Mouse (Mus musculus): Measurements from ENCODE around the gene Cryaa.
A peak's percentile ranks its signal among the peaks of the same experiment; 100 is the strongest.

Gene Cryaa

DNA sequence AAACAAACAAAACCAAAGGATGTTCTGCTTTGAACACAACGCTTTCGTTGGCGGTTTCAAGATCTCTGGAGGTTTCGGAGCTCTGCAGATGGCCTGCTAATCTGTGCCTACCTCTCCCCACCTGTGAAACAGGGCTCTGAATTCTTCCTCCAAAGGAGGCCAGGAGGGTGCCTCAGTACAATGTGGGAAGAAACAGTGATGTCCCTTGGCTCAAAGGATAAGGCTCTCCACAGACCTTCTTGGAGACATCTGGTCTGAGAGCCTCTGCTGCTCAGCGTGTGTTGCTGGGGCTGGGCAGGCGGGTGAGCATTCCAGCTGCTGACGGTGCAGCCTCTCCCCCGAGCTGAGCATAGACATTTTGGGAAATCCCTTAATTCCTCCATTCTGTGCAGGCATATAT, at the start of gene Cryaa:
Cryaa (plus strand) TSS at position 301 of the 400 bp plus-strand sequence.
- no peak for DNase-seq

DNA sequence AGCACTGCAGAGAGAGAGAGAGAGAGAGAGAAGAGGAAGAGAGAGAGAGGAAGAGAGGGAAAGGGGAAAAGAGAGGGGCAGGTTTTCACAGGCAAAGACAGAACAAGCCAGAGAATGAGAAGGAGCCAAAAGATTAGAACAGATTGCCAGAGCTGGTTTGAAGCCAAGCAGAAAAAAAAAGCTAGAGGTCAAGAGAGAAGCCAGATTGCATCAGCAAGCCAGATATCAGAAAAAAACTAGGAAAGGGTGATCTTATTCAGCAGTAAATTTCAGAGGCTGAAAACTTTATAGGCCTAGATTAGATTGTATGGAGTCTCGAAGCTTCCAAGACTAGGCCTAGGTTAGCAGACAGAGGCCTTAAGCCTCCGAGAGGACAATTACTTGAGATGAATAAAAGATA, 49.6 kb upstream of the Cryaa start:
- no peak for DNase-seq

DNA sequence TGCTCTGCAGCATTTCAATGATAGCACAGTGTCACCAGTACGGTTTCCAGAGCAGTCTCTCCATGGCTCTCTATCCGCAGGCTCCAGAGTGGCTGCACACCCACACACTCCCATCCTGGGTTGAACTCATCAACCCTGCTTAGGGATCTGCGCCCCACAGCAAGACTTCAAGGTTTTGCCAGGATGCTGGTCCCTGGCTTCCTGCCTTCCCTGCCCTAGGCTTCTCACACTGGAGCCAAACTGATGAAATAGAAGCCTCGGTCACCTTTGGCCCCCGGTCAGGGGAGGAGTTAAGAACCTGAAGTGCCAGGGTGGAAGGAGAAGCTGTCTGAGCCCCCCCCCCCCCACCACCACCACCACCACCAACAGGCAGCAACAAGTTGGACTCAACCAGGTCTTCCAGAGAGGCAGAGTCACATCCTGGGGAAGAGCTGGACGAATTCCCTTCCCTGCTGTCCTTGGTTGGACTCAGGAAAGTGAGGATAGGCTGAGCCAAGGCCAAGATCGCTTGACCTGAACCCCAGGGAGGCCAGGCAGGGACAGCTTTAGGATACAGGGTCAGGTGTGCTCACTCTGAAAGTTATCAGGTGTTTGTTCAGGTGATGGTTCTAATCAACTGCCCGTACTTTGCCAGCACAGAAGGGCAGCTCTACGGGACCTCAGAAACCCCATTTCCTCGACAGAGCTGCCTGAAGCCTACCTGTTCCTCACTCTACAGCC, 46.4 kb upstream of the Cryaa start:
- DNase-seq: no peak

DNA sequence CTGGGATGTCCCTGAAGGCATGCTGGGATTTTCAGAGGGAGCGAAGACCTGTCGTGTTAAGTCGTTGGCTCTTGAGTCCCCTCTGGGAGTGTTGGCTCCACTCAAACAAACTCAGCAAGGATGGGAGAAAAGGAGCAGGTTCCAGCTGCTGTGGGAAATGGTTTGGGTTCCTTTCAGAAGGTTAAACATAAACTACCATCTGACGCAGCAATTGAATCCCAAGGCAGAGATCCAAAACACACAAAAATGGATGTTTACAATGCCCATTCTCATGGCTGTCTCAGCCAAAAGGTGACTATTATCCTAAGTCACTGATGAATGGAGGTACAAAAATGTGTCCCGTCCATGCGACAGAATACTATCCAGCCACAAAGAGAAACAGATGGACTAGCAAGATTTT, 44.6 kb upstream of the Cryaa start:
- DNase-seq: peak; percentile 39

DNA sequence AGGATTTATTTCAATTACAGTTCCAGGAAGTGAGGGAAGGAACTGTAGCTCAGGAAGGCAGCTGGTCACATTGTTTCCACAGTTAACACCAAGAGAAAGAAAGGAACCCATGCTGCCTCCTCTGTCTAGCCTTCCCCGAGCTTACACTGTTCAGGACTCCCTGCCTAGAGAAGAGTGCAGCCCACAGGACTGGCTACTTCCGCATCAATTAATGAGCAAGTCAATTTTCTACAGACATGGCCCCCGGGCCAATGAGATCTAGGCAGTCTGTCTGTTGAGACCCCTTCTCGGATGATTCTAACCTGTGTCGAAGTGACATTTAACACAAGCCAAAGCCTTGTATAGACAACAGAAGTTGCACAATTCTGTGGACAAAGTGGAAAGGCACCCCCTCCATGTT, 42.7 kb upstream of the Cryaa start:
- DNase-seq: no peak

DNA sequence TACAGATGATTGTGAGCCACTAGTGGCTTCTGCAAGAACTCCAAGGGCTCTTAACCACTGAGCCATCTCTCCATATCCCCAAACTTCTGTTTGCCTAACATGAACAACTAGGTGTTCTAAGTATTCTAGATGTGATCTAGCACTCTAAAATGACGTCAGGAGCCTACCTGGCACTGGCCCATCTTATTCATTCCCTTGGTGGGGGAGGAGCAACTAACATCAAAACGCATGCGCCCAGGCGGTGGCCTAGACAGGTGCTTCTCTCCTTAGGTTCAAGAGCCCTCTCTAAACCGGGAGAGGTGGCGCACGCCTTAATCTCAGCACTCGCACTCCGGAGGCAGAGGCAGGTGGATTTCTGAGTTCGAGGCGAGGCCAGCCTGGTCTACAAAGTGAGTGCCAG, 41.8 kb upstream of the Cryaa start:
- DNase-seq: no peak

DNA sequence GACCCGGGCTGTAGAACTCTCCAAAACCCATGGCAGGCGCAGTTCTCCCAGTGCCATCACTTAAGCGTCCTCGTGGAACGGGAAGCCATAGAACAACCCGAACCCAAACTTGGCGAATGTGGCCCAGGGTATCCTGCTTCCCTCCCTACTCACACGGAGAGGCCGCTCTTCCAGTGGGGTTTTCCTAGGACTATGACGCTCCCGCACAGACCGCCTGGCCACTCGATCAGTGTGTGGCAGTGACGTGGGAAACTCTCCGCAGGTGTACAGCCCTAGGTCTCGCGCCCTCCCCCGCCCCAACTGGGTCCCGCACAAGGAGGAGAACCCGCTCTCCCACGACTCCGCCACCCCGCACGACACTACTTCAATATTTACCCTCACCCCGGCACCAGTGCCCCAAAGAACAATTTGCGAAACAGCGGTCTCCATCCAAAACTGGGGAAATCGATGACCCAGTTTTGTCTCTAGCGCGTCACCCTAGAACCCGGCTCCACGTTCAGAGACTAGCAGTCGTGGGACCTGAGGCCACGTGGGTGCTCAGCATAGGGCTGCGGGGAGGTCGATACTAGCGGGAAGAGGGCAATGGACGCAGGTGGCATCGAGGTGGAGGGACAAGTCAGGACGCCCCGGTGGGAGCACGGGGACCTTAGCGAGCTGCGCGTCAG, 41.2 kb upstream of the Cryaa start:
- no peak for DNase-seq

DNA sequence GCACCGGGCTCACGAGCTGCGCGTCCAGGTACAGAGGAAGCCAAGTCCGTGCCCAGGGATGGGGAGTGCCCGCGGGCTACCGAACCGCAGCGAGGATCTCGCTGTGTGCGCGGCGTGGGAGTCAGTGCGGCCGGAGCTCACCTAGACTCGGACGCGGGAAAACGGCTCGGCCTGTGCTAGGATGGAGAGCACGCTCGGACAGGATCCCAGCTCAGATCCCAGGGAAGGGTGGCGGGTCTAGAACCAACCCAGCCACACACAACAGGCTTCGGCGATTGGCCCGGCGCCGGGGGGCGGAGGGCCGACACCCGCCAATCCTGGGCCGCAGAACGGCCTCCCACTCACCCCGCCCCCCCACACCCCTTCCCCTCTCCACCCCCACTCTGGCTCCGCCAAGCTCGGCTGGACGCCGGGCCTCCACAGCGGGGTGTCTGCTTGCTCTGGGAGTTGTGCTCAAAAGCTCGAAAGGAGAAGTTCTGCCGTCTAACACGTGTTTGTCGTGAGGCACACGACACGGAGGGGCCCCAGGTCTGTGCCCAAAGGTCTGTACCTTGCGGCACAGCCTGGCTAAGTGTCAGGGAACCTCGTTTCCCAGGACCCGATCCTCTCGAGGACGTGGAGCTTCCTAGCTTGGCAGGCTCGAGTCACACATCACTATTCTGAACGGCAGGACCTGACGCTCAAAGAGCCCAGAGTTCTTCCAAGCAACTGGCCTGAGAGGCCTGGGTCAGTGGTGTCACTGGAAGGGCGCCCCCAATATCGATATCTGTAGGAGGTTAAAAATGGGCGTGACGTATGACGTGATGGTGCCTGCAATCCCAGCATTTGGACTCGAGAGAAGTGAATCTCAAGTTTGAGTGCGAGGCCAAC, 40.4 kb upstream of the Cryaa start, which contains the start of gene Cbs:
Cbs (minus strand) TSS at position 297 of the 870 bp plus-strand sequence.
- peak; percentile 94 for DNase-seq

DNA sequence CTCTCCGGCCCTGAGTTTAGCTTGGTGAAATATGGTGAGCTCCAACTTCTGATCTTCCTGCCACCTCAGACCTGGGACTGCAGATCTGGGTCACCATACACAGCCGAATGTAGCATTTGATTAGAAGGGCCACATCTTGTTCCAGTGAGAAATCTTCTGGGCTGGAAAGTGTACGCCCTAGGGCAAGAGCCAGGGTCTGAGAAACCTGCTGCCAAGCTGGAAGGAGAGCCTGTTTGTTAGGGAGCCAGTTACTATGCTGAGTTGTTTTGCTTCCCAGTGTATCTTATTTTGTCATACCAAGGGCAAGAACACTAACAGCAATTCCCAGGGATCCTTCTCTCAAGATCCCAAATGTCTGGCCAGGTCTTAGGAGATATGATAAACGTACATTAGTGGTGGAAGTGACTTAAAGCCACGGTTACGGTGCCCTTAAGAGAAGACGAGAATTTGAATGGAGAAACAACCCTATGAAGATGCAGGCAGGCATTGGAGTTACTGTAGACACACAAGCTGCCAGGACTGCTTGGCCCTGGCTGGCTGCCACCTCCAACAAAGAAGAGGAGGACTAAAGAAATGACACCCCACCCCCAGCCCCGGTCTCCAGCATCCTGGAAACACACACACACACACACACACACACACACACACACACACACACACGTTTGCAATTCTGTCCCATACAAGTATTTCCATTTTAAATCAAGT, 39.6 kb upstream of the Cryaa start:
- DNase-seq: peak; percentile 55

DNA sequence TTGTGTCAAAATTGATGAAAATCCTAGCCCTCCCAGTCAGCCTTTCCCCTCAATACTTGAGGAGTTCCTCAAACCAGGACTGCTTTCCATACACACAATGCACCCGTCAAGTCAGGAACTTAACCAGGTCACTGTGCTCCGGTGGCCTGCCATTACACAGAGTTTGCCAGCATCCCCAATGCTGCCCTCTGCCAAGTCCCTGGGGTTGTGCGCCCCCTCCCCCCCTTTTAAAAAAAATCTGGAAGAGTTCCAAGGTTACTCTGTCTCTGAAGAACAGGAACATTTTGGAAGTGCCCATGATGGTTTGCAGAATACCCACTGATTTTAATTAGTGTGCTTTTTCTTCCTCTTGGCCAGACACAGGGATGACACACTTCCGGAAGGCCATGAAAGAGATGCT, 38.0 kb upstream of the Cryaa start:
- DNase-seq: no peak

DNA sequence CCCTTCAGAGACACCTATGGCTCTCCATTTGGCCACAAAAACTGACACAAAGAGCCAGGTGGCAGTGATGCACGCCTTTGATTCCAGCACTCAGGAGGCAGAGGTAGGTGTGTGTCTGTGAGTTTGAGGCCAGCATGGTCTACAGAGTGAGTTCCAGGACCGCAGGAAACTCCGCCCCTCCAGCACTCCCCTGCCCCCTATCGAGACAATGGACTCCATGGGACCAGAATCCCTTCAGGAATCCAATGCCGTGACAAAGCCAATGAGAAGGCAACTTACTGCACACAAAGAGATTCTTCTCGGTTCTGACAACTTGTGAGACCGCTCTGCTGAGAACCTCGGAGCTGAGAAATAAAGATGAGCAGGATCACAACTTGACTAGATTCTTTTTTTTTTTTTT, 35.3 kb upstream of the Cryaa start:
- DNase-seq: no peak

DNA sequence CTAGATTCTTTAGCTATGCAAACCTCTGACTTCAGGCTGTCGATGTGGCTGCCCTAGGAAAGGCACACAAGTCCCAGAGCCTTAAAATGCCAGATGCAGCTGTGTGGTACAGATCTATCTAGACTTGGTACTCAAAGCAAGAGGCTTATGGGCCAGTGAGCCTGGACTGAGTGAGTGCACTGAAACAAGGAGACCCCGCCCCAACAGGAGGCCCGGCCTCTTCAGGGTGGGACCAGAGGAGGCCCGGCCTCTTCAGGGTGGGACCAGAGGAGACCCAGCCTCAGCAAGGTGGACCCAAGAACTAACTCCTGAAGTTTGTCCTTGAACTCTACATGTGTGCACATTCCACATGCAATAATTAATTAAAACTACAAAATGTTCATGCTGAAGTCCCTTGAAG, 34.7 kb upstream of the Cryaa start:
- DNase-seq: no peak

DNA sequence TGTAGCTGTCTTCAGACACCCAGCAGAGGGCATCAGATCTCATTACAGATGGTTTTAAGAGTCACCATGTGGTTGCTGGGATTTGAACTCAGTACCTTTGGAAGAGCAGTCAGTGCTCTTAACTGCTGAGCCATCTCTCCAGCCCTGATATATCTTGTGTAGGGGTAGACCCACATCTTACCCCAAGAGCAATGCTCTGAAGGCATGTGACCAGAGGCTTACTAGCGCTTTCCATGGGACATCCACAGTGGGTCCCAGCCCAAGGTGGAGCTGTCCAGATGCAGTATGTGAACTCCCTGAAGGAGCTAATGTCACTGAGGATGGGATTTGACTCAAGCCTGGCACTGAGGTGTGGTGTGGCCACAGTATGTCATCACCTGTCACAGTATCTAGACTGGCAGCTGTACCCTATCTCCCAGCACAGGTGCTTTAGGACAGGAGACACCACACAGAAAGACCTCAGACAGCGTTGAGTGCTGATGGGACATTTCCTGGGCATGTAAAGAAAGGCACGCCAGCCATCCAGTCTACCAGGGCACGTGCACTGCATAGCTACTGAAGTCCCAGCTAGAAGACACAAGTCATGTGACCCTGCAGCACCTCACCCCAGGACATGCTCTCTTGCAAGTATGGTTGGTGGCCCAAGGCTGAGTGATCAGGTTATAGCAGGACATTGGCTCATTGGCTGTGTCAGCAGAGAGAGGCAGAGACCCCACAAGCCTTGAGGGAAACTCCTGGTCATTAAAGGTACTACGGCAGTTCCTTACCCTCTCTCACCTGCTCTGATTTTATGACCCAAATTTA, 31.2 kb upstream of the Cryaa start:
- no peak for DNase-seq

DNA sequence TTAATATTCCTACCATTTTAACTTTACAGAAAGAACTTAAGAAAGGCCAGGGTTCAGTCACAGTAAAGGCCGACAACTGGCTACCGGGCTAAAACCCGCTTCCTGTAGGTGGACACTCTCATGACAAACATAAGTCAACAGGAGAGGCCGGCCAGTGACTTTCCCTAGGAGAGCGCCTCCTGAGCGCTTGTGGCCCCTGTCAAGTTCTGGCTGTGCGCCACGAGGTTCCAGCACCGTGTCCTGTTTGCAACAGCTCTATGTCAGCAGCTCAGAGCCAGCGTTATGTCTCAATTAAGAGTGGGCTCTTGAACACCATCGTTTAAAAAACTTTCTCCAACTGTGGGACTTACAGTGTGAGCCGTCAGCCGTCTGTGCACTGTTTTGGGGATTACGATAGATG, 25.5 kb upstream of the Cryaa start:
- no peak for DNase-seq

DNA sequence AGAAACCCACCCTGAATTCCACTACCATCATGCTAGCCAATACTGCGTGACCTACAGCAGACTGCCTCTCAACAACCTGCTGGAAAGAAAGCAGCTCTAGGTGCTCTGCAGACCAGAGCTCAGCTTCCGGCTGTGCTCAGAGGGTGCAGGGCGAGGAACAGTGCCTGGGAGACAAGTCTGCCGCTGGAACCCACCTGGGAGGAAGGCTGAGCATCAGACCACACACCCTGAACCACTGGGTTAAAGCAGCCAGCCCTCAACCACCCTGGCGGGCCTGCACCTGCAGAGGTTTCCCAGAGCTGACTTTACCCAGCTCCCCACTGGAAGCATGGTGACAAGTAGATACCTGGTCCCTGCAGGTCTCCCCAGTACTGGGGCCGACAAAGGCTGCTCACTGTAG, 24.3 kb upstream of the Cryaa start:
- DNase-seq: no peak

DNA sequence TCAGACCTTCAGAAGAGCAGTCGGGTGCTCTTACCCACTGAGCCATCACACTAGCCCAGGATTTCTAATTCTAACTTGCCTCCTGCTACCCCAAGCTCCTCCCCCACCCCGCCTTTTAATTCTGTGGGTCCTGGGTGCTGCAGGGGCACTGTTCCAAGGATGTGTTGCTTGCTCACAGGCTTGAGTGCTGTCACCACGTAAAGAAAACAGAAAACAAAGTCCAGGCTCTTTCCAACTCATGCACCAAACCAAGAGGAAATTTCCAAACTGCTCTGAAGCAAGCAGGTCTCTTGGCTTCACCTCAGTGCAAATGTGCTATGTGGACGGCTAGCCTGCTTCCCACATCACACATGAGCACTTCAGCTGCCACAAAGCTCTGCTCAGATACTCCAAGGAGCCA, 22.2 kb upstream of the Cryaa start:
- DNase-seq: peak; percentile 59

DNA sequence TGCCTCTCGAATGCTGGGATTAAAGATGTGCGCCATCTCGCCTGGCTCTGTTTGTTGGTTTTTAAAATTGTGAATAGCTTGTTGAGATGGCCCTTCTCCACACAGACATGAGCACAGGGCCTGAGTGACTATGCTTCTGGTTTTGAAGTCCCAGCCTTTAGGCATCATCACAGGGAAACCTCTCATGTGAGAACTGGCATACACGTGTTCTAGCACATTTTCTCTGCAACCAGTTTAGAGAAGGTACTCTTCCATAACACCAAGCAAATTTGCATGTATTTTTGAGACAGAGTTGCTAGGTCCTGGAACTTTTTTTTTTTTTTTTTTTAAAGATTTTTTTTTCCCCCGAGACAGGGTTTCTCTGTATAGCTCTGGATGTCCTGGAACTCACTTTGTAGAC, 20.9 kb upstream of the Cryaa start:
- no peak for DNase-seq

DNA sequence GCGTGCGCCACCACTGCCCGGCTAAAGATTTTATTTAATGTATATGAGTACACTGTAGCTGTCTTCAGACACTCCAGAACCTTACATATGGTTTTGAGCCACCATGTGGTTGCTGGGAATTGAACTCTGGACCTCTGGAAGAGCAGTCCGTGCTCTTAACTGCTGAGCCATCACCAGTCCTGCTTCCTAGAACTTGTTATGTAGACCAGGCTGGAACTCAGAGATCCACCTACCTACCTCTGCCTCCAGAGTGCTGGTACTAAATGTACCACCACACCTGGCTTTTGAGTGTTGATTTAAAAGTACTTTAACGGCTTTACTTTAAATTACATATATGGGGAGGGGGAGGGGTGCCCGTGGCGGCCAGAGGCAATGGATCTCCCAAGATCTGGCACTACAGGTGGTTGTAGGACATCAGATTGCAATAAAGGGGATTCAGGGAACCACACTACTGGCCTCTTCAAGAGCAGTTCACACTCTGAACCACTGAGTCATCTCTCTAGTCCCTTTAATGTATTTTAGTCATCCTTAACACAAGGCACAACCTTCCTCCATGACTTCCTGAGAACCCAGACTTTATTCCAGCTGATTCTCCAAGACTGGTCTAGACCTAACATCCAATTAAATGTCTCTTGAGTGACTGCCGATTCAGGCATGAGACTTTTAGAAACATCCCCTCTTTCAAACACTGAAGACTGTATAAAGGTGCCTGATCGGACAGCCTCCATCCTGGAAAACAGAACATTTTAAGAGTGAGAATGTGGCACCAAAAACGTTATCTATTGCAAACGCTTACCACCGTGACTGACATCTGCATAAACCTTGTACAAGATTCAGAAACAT, 20.2 kb upstream of the Cryaa start:
- DNase-seq: no peak

DNA sequence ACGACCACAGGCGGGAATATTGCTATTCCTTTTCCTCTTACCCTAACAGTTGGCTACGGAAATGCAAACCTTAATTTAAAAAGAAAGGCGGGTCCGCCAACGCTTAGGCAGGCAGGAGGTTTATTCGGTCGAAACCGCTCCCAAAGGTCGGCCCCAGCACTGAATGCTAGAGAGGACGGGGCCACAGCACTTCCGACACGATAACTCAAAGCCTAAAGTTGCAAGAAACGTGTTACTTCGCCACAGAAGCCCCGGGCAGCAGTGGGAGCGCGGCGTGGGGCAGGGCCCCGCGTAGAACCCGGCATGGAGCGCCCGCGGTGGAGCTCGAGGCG, 19.5 kb upstream of the Cryaa start:
- DNase-seq: no peak

DNA sequence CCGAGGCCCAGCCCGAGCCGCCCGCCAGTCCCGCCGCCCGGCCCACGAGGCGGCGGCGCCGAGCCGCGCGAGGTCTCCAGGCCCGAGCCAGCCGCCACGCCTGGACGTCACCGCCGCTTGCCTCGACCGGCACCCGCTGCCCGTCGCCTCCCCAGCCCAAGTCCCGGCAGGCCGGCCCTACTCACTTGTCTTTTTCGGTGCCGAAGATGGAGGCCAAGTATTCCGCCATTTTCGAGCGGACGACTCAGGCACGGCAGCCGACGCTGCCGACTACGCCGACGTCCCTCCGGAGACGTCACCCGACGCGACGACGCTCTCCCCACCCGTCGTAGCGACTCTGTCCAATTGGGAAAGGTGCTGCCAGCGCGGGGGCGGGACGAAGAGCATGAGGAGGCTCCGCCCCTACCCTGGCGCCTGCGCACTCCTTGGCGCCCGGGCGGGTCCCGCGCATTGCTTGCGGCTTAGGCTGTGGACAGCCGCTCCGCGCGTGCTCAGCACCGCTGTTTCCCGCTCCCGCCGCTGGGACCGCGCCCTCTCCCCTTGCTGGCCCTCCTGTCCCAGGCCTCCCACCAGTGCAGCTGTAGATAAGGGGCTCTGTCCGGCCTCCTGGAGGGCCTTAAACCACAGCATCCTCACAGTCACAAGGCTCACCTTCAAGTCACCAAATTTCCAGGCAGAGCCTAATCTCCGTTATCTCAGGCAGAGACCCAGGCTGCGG, 19.0 kb upstream of the Cryaa start, which contains the start of gene U2af1:
U2af1 (minus strand) TSS at position 425 of the 718 bp plus-strand sequence.
- DNase-seq: peak; percentile 98

All from kidney, postnatal 14 days (tissue).